Mouse (Mus musculus): ENCODE measurements around the gene Palld. TPM values are rescaled to one million over a fixed set of nuclear protein-coding genes. Genes with fewer than 3 reads are reported as not detected.

Gene Palld
- total RNA-seq, 2 experiments from 2014 or later: 6.6 to 6.7 TPM

GRCm38 (mm10) chr8:61908303-61909215 lies 6.1 kb upstream of the Palld start:
- TF ChIP-seq CTCF (conservative IDR thresholded peaks at IDR 0.05): no peak
- H3K4me3 ChIP-seq: no peak overlapping the region
- DNase-seq (ENCODE audit: low spot score in 2 of 2): no peak

DNA sequence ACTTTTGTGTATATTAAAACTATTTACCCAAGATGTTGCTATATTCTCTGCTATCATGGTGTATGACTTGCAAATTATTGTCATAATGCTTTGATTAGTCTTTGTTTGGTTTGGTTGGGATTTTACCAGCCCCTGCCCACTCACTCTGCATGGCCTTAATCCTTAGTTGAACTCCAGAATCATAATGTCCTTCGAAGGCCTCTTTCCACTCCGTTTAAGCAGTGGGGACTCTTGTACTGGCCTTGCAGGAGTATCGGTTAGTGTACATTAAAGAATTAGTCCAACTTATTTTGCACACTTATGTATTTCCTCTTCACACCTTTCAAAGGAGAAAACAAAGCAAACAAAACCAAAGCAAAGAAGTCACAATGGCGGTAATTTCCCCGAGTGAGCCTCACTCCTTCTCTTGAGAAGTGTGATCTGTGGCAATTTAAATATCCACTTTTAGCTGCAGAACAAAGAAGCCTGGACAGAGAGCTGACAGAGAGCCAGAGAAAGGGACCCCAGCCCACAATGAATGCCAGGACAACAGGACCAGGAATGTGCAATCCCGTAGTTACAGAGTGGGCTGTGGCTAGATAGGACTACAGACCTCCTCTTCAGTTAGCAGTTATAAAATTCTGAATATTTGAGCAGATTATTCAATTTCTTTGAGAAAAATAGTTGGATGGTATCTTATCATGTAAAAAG lies 1.3 kb downstream of the Palld start:
- no peak for DNase-seq (ENCODE audit: low spot score in 2 of 2)
- Histone ChIP-seq H3K4me3 (no peak overlapping the region), H3K27ac (no peak overlapping the region)
- no peak for TF ChIP-seq CTCF (conservative IDR thresholded peaks at IDR 0.05)

More at GRCm38 (mm10) chr8:61908303-61909215, 6.1 kb upstream of the Palld start:
- H3K27ac ChIP-seq: no peak overlapping the region

- no peak for TF ChIP-seq CTCF (conservative IDR thresholded peaks at IDR 0.05)
- Histone ChIP-seq H3K4me3 (no peak overlapping the region), H3K27ac (no peak overlapping the region)
- no peak for DNase-seq (ENCODE audit: low spot score in 2 of 2)
Observed at GRCm38 (mm10) chr8:61897402-61897801, 5.1 kb downstream of the Palld start.

DNA sequence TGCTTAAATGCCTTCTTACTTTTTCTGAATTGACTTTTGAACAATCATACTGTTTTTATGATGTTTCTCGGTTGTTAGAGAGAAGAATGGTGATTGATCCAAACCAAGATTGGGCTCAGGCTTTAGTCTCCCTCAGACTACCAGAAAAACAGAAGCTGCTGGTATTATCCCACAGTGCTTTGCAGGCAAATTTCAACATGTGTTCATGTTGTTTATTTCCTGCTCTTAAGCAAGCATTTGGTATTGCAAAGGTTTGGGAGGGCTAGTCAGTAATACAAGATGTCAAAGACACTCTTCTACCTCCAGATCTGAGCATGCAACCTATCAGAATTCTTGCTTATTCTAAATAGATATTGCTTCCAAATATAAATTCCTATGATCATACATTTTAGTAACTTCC lies 5.7 kb downstream of the Palld start:
- TF ChIP-seq CTCF (conservative IDR thresholded peaks at IDR 0.05): no peak
- H3K27ac ChIP-seq: no peak overlapping the region
- no peak for DNase-seq (ENCODE audit: low spot score in 2 of 2)
- no peak overlapping the region for H3K4me3 ChIP-seq

GRCm38 (mm10) chr8:61894062-61894461 lies 8.4 kb downstream of the Palld start:
- Histone ChIP-seq H3K27ac (no peak overlapping the region), H3K4me3 (no peak overlapping the region)
- peak; percentile 62 to 68 for DNase-seq (ENCODE audit: low spot score in 2 of 2)
- TF ChIP-seq CTCF (conservative IDR thresholded peaks at IDR 0.05): peak; percentile 85

DNA sequence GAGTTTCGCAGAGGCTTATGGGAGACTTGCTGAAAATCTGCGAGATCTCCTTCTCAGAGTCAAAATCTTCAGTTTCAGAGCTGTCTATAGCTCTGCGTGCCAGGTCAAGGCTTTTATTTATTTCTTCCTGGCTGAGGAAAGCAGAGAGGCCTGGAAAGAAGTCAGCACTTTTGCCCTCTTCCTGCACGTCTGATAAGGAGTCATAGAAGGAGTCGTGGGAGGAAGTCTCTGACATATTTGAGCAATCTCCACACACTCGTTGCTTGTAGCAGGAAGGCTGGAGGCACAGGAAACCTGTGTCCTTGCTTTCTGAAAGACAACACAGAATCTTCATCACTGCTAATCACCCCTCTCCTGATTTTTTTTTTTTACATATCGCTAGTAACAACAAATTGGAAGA lies 24.9 kb downstream of the Palld start:
- Histone ChIP-seq H3K27ac (no peak overlapping the region), H3K4me3 (no peak overlapping the region)
- no peak for DNase-seq (ENCODE audit: low spot score in 2 of 2)
- TF ChIP-seq CTCF (conservative IDR thresholded peaks at IDR 0.05): no peak

- Histone ChIP-seq H3K4me3 (no peak overlapping the region), H3K27ac (no peak overlapping the region)
- peak; percentile 82 for TF ChIP-seq CTCF (conservative IDR thresholded peaks at IDR 0.05)
- DNase-seq (ENCODE audit: low spot score in 2 of 2): peak; percentile 60 to 77
Observed at GRCm38 (mm10) chr8:61875290-61875689, 27.2 kb downstream of the Palld start.

- no peak for DNase-seq (ENCODE audit: low spot score in 2 of 2)
- Histone ChIP-seq H3K27ac (no peak overlapping the region), H3K4me3 (no peak overlapping the region)
- TF ChIP-seq CTCF (conservative IDR thresholded peaks at IDR 0.05): 0 out of 2 replicates have a peak, but pooled peaks have one; percentile 10
Observed at GRCm38 (mm10) chr8:61873994-61874393, 28.5 kb downstream of the Palld start.

- no peak for DNase-seq (ENCODE audit: low spot score in 2 of 2)
- TF ChIP-seq CTCF (conservative IDR thresholded peaks at IDR 0.05): no peak
- no peak overlapping the region for H3K4me3 ChIP-seq
- H3K27ac ChIP-seq: no peak overlapping the region
Observed at GRCm38 (mm10) chr8:61868481-61868880, 34.0 kb downstream of the Palld start.

GRCm38 (mm10) chr8:61866920-61867319 lies 35.6 kb downstream of the Palld start:
- no peak overlapping the region for H3K4me3 ChIP-seq
- TF ChIP-seq CTCF (conservative IDR thresholded peaks at IDR 0.05): no peak
- no peak overlapping the region for H3K27ac ChIP-seq
- DNase-seq (ENCODE audit: low spot score in 2 of 2): no peak

GRCm38 (mm10) chr8:61865365-61865764 lies 37.1 kb downstream of the Palld start:
- Histone ChIP-seq H3K27ac (no peak overlapping the region), H3K4me3 (no peak overlapping the region)
- TF ChIP-seq CTCF (conservative IDR thresholded peaks at IDR 0.05): no peak
- no peak for DNase-seq (ENCODE audit: low spot score in 2 of 2)

GRCm38 (mm10) chr8:61851270-61851669 lies 51.2 kb downstream of the Palld start:
- Histone ChIP-seq H3K4me3 (no peak overlapping the region), H3K27ac (no peak overlapping the region)
- no peak for TF ChIP-seq CTCF (conservative IDR thresholded peaks at IDR 0.05)
- DNase-seq (ENCODE audit: low spot score in 2 of 2): no peak

DNA sequence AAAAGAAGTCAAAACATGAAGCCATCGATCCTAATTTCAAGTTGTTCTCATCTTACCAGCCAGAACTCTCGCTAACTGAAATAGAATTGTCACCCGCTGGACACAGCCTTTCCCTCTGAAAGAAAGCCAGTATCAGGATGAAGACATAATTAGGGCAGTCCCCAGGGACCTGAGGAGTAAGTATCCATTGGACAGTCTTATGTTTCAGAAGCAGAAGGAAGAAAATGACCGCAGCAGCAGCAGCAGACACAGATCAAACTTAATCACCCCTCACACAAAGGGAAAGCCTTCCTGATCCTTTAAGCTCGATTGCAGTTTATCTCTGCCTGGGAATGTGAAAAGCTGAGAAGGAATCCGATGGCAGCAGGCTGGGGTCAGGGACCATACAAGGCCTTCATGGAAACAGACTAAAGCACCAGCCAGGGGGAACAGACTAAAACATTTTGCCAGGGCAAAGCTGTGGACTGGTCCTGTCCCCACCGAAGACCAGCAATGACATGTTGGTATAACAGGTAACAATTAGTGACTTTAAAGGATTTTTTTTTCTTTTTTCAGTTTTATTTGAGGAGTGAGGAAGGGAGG lies 53.8 kb downstream of the Palld start:
- no peak for TF ChIP-seq CTCF (conservative IDR thresholded peaks at IDR 0.05)

More for the DNA sequence above, 53.8 kb downstream of the Palld start:
- Histone ChIP-seq H3K4me3 (no peak overlapping the region), H3K27ac (no peak overlapping the region)
- DNase-seq (ENCODE audit: low spot score in 2 of 2): no peak

All from layer of hippocampus, adult 2 months (tissue).